Mouse (Mus musculus) kidney, adult 8-10 months (tissue): Measurements from ENCODE around the gene Fam20b.
A peak's percentile ranks its signal among the peaks of the same experiment; 100 is the strongest.

ENCODE experiments used
- DNase-seq, 2 experiments: peaks; one replicate each; pipeline ENCODE4 v3.0.0; 2022

Gene Fam20b

GRCm38 (mm10) chr1:156630965-156631364 lies 87.9 kb downstream of the Fam20b start:
- peak in 1 of 2 experiments; percentile 29 for DNase-seq

- DNase-seq, result no peak
Observed at GRCm38 (mm10) chr1:156629984-156630383, 88.9 kb downstream of the Fam20b start.
